Mouse (Mus musculus) liver, embryonic 14.5 days (tissue): ENCODE measurements around the gene Tmem131l.

ENCODE experiments used
- CTCF ChIP-seq: IDR thresholded peaks from 2 replicates; pipeline ENCODE4 v1.5.1; 2016; ENCODE audit warnings: antibody characterized with exemption, low read depth, control low read depth
- EP300 ChIP-seq: IDR thresholded peaks from 2 replicates; pipeline ENCODE4 v1.6.1; 2016; ENCODE audit warnings: antibody characterized with exemption, low read depth

- TF ChIP-seq CTCF (no peak), EP300 (no peak)
These were observed 11.0 kb downstream of the Tmem131l start for GRCm38 (mm10) chr3:84028968-84029367.
